ENCODE assay signal across 9 mouse cellular contexts in genomic region chr7:89473442-89473841, GRCm38 (mm10). TPM values are rescaled to one million over a fixed set of nuclear protein-coding genes. Genes with fewer than 3 reads are reported as not detected.
DNase-seq lines count a peak whose midpoint lies in the region; ATAC-seq and TF ChIP-seq lines count a peak whose summit lies in the region.
"Had no signal": no experiment of that assay in that cellular context is flagged by ENCODE, and none has a peak within 500 bp of the region (broad histone marks: within the 10 kb centered on the region; RNA-seq: fewer than 3 reads in every experiment).

No protein-coding gene starts in this region.

- TF ChIP-seq POLR2A in embryonic fibroblast, embryonic 13.5 days (IDR thresholded peaks at IDR 0.05; ENCODE audit: low read depth, low read length), result no peak

- TF ChIP-seq CTCF in embryonic fibroblast, embryonic 13.5 days (IDR thresholded peaks at IDR 0.05; ENCODE audit: borderline replicate concordance, insufficient read depth, low read length), result peak; percentile 50; the same call in 1 of the 2 replicates

- no peak overlapping the region for H3K4me3 ChIP-seq in hindbrain, embryonic 11.5 days (ENCODE audit: low read depth, low read length)
- no peak overlapping the region for H3K4me3 ChIP-seq in hindbrain, embryonic 12.5 days
- no peak overlapping the region for H3K4me3 ChIP-seq in embryonic fibroblast, embryonic 13.5 days (ENCODE audit: insufficient read depth, low read length)
- H3K4me3 ChIP-seq: heart, embryonic 15.5 days had no signal

- no peak overlapping the region for H3K9ac ChIP-seq in hindbrain, embryonic 11.5 days (ENCODE audit: low read depth, low read length)
- no peak overlapping the region for H3K9ac ChIP-seq in hindbrain, embryonic 12.5 days

- no peak for ATAC-seq in hindbrain, embryonic 11.5 days (ENCODE audit: low FRiP score)
- no peak for ATAC-seq in hindbrain, embryonic 12.5 days (ENCODE audit: low FRiP score)
- ATAC-seq in activated CD4-positive, CD25-positive, alpha-beta regulatory T cell, adult 4 months, result no peak

- H3K36me3 ChIP-seq in hindbrain, embryonic 11.5 days (ENCODE audit: control insufficient read depth, insufficient read depth, low read length), result no peaks in the 10 kb centered on the region
- no peaks in the 10 kb centered on the region for H3K36me3 ChIP-seq in hindbrain, embryonic 12.5 days
- H3K36me3 ChIP-seq: heart, embryonic 15.5 days had no signal

- H3K27ac ChIP-seq in hindbrain, embryonic 11.5 days (ENCODE audit: low read depth, low read length), result no peak overlapping the region
- H3K27ac ChIP-seq in hindbrain, embryonic 12.5 days, result no peak overlapping the region
- no peak overlapping the region for H3K27ac ChIP-seq in embryonic fibroblast, embryonic 13.5 days (ENCODE audit: insufficient read depth, low read length)
- H3K27ac ChIP-seq: heart, embryonic 15.5 days had no signal

- no peaks in the 10 kb centered on the region for H3K9me3 ChIP-seq in hindbrain, embryonic 11.5 days (ENCODE audit: control insufficient read depth, low read length)
- no peaks in the 10 kb centered on the region for H3K9me3 ChIP-seq in hindbrain, embryonic 12.5 days (replicated peaks)
- H3K9me3 ChIP-seq: heart, embryonic 15.5 days had no signal

- DNase-seq in hindbrain, embryonic 11.5 days (ENCODE audit: low spot score), result peak; percentile 34
- peak; percentile 16 for DNase-seq in right cerebral cortex, postnatal 14 days
- no peak for DNase-seq in right cerebral cortex, postnatal 25 days
- DNase-seq in retina, embryonic 14.5 days (ENCODE audit: low spot score), result peak; percentile 49
- no peak for DNase-seq in MN1 (ENCODE audit: low spot score)

- no peak overlapping the region for H3K4me2 ChIP-seq in hindbrain, embryonic 11.5 days (replicated peaks; ENCODE audit: low read depth, low read length)
- no peak overlapping the region for H3K4me2 ChIP-seq in hindbrain, embryonic 12.5 days (replicated peaks)
- H3K4me2 ChIP-seq: heart, embryonic 15.5 days had no signal

- 58% methylated on average over 4 of the region's 4 CpGs for WGBS in hindbrain, embryonic 11.5 days
- WGBS in hindbrain, embryonic 12.5 days, result 60% methylated on average over 4 of the region's 4 CpGs

- no peaks in the 10 kb centered on the region for H3K27me3 ChIP-seq in hindbrain, embryonic 11.5 days (ENCODE audit: control insufficient read depth, insufficient read depth, low read length)
- no peaks in the 10 kb centered on the region for H3K27me3 ChIP-seq in hindbrain, embryonic 12.5 days

- no peaks in the 10 kb centered on the region for H3K4me1 ChIP-seq in hindbrain, embryonic 11.5 days (replicated peaks; ENCODE audit: control insufficient read depth, insufficient read depth, low read length)
- H3K4me1 ChIP-seq in hindbrain, embryonic 12.5 days, result no peaks in the 10 kb centered on the region
- H3K4me1 ChIP-seq in embryonic fibroblast, embryonic 13.5 days (ENCODE audit: control insufficient read depth, insufficient read depth, low read length), result no peaks in the 10 kb centered on the region

RNA-seq across cellular contexts. Expression of gene Prss23, which starts 53.5 kb away (rescaled TPM):
- polyA plus RNA-seq in hindbrain, embryonic 11.5 days (2014; fragmentation: Nextera tagmentation; extraction: Ambion mirVana), result 22.1 and 25.1 TPM in 2 replicates
- 24.0 and 24.6 TPM in 2 replicates for polyA plus RNA-seq in hindbrain, embryonic 12.5 days (2016; fragmentation: Nextera tagmentation; extraction: Ambion mirVana)
- 494 and 721 TPM in 2 replicates for polyA plus RNA-seq in embryonic fibroblast, embryonic 13.5 days (2011; ENCODE audit: insufficient read length, low read depth, missing spikeins)
- polyA plus RNA-seq in activated CD4-positive, CD25-positive, alpha-beta regulatory T cell, adult 4 months (2017; shearing (Covaris generic)), result not detected

Comparison
In these comparisons a context has a peak if more than half of its experiments do, and no peak if none do; other contexts are left out.
1. DNase-seq: peak in hindbrain, embryonic 11.5 days (single experiment), right cerebral cortex, postnatal 14 days (single experiment) and retina, embryonic 14.5 days (single experiment); none in right cerebral cortex, postnatal 25 days (single experiment) and MN1 (single experiment).
2. RNA of gene Prss23, which starts 53.5 kb away (polyA plus RNA-seq): 494 to 721 TPM in embryonic fibroblast, embryonic 13.5 days, 24.0 to 24.6 TPM in hindbrain, embryonic 12.5 days and 22.1 to 25.1 TPM in hindbrain, embryonic 11.5 days; not detected in activated CD4-positive, CD25-positive, alpha-beta regulatory T cell, adult 4 months; every median in the first group is over 10 times any median in the second.